Mouse (Mus musculus) lung, postnatal 4 days (tissue): ENCODE results near the gene Bhmt.
"Not testable (repeated sequence)": the region's sequence is repeated elsewhere in the genome, so short reads cannot be mapped to it uniquely, and the experiment has no call there.

Experiments used
- DNase-seq, 2 experiments: peaks; one replicate each; pipeline ENCODE4 v3.0.0; 2021

Gene Bhmt

GRCm38 (mm10) chr13:93607701-93608100 is 30.1 kb downstream of the Bhmt start:
- no peak for DNase-seq

- DNase-seq, result no peak
These were observed 30.7 kb downstream of the Bhmt start for GRCm38 (mm10) chr13:93606868-93607578.

- DNase-seq, result no peak
These were observed 33.1 kb downstream of the Bhmt start for GRCm38 (mm10) chr13:93604698-93605097.

GRCm38 (mm10) chr13:93601527-93601926 is 36.2 kb downstream of the Bhmt start:
- no peak for DNase-seq

GRCm38 (mm10) chr13:93593040-93593699 is 44.6 kb downstream of the Bhmt start:
- no peak for DNase-seq

- DNase-seq, result not testable (repeated sequence)
These were observed 55.2 kb downstream of the Bhmt start for GRCm38 (mm10) chr13:93582526-93582925.

- no peak for DNase-seq
These were observed 57.3 kb downstream of the Bhmt start for GRCm38 (mm10) chr13:93580431-93580830.

- DNase-seq, result no peak
These were observed 68.1 kb downstream of the Bhmt start for GRCm38 (mm10) chr13:93569676-93570075.
